Mouse (Mus musculus) limb, embryonic 14.5 days (tissue): Measurements from ENCODE around the gene Mgat2. TPM values are rescaled to one million over a fixed set of nuclear protein-coding genes. Genes with fewer than 3 reads are reported as not detected.

Experiments used
- ATAC-seq: fragments of 200-750 bp; cut with Nextera tagmentation; 2 replicates; pipeline ENCODE4 v1.8.0; 2017; ENCODE audit warnings: low read depth, moderate number of reproducible peaks, moderate TSS enrichment; ENCODE audit not compliant: low FRiP score
- DNase-seq: peaks from one replicate; pipeline ENCODE4 v3.0.0-alpha.2; 2015; ENCODE audit warnings: low spot score
- H3K27ac ChIP-seq: fragments of 300-500 bp; sonication (generic); replicated peaks from 2 replicates; pipeline ENCODE4 v1.5.1; 2014; ENCODE audit warnings: low read depth, mild to moderate bottlenecking, low read length, moderate library complexity, mixed read lengths
- H3K27me3 ChIP-seq: fragments of 300-500 bp; sonication (generic); 2 replicates; pipeline ENCODE4 v1.6.1; 2014; ENCODE audit warnings: low read length, mixed read lengths; ENCODE audit not compliant: control insufficient read depth, insufficient read depth
- H3K36me3 ChIP-seq: fragments of 300-500 bp; sonication (generic); 2 replicates; pipeline ENCODE4 v1.6.1; 2014; ENCODE audit warnings: mild to moderate bottlenecking, low read length, moderate library complexity, mixed read lengths; ENCODE audit not compliant: control insufficient read depth, insufficient read depth
- H3K4me1 ChIP-seq: fragments of 300-500 bp; sonication (generic); 2 replicates; pipeline ENCODE4 v1.6.1; 2014; ENCODE audit warnings: antibody characterized with exemption, low read length, mixed read lengths; ENCODE audit not compliant: control insufficient read depth, insufficient read depth
- H3K4me2 ChIP-seq: fragments of 300-500 bp; sonication (generic); replicated peaks from 2 replicates; pipeline ENCODE4 v1.6.1; 2014; ENCODE audit warnings: low read depth, mild to moderate bottlenecking, low read length, moderate library complexity; ENCODE audit not compliant: severe bottlenecking
- H3K4me3 ChIP-seq: fragments of 300-500 bp; sonication (generic); replicated peaks from 2 replicates; pipeline ENCODE4 v1.5.1; 2014; ENCODE audit warnings: low read length
- H3K9ac ChIP-seq: fragments of 300-500 bp; sonication (generic); 2 replicates; pipeline ENCODE4 v1.6.1; 2014; ENCODE audit warnings: mild to moderate bottlenecking, low read depth, low read length, moderate library complexity; ENCODE audit not compliant: severe bottlenecking
- H3K9me3 ChIP-seq: fragments of 300-500 bp; sonication (generic); 2 replicates; pipeline ENCODE4 v1.6.1; 2016; ENCODE audit warnings: low read length; ENCODE audit not compliant: control insufficient read depth
- POLR2A ChIP-seq: fragments of 200-500 bp; IDR thresholded peaks from 2 replicates; pipeline ENCODE4 v1.8.0; 2012; ENCODE audit warnings: inconsistent platforms, mild to moderate bottlenecking, moderate library complexity, borderline replicate concordance; ENCODE audit not compliant: insufficient read depth, insufficient read length; ENCODE audit errors: extremely low read depth
- WGBS: fragments of 180-500 bp; shearing (Covaris S2); extraction: QIAGEN DNeasy Blood & Tissue Kit; methylation state at CpG from one replicate; pipeline ENCODE4 v1.1.7; 2014; 5-methylcytosine and 5-hydroxymethylcytosine counted together
- polyA plus RNA-seq, 2 experiments: library from polyadenylated mRNA; depleted of rRNA in 1 of 2; stranded (reverse) in 1 of 2; unstranded in 1 of 2; fragments of >200 nt; fragmentation: Nextera tagmentation in 1 of 2; extraction: Ambion mirVana in 1 of 2; gene quantifications; 2 replicates each; pipeline versions ENCODE4 v1.2.1 to v1.2.3; 2012 to 2014

Gene Mgat2
- polyA plus RNA-seq, 2 experiments, result 31.0 to 59.1 TPM

GRCm38 (mm10) chr12:69150049-69150448 is 33.9 kb upstream of the Mgat2 start:
- no peaks in the 10 kb centered on the region for H3K9me3 ChIP-seq
- H3K4me1 ChIP-seq, result no peaks in the 10 kb centered on the region
- no peak overlapping the region for H3K4me2 ChIP-seq
- 50% methylated on average over 13 of the region's 13 CpGs for WGBS
- DNase-seq (no peak), ATAC-seq (no peak)
- no peak overlapping the region for H3K4me3 ChIP-seq
- no peak overlapping the region for H3K9ac ChIP-seq
- no peak overlapping the region for H3K27ac ChIP-seq
- no peaks in the 10 kb centered on the region for H3K27me3 ChIP-seq
- no peak for TF ChIP-seq POLR2A
- H3K36me3 ChIP-seq, result no peaks in the 10 kb centered on the region

GRCm38 (mm10) chr12:69155923-69156322 is 28.0 kb upstream of the Mgat2 start:
- H3K36me3 ChIP-seq, result peaks cover 27% of the 10 kb centered on the region
- no peaks in the 10 kb centered on the region for H3K9me3 ChIP-seq
- H3K27ac ChIP-seq, result no peak overlapping the region
- H3K4me2 ChIP-seq, result no peak overlapping the region
- H3K4me3 ChIP-seq, result no peak overlapping the region
- WGBS, result 80% methylated on average over 2 of the region's 2 CpGs
- no peak for DNase-seq
- no peak for TF ChIP-seq POLR2A
- no peak overlapping the region for H3K9ac ChIP-seq
- no peak for ATAC-seq
- 0 out of 2 replicates have a peak, but pooled peaks cover 3% of the 10 kb centered on the region for H3K4me1 ChIP-seq
- H3K27me3 ChIP-seq, result no peaks in the 10 kb centered on the region

- Histone ChIP-seq H3K9me3 (no peaks in the 10 kb centered on the region), H3K4me3 (no peak overlapping the region), H3K9ac (no peak overlapping the region), H3K36me3 (peaks cover 27% of the 10 kb centered on the region), H3K4me2 (no peak overlapping the region), H3K27me3 (no peaks in the 10 kb centered on the region), H3K27ac (no peak overlapping the region), H3K4me1 (0 out of 2 replicates have a peak, but pooled peaks cover 3% of the 10 kb centered on the region)
- DNase-seq, result no peak
- TF ChIP-seq POLR2A, result no peak
- no peak for ATAC-seq
- 90% methylated on average over 4 of the region's 4 CpGs for WGBS
Observed at GRCm38 (mm10) chr12:69156436-69156835, 27.5 kb upstream of the Mgat2 start.

GRCm38 (mm10) chr12:69157107-69157506 is 26.9 kb upstream of the Mgat2 start:
- Histone ChIP-seq H3K4me3 (no peak overlapping the region), H3K4me2 (no peak overlapping the region), H3K4me1 (0 out of 2 replicates have a peak, but pooled peaks cover 3% of the 10 kb centered on the region), H3K27me3 (no peaks in the 10 kb centered on the region), H3K36me3 (peaks cover 27% of the 10 kb centered on the region), H3K9me3 (no peaks in the 10 kb centered on the region), H3K9ac (no peak overlapping the region), H3K27ac (no peak overlapping the region)
- TF ChIP-seq POLR2A, result no peak
- 98% methylated on average over 2 of the region's 2 CpGs for WGBS
- ATAC-seq (no peak), DNase-seq (no peak)

GRCm38 (mm10) chr12:69158366-69158764 is 25.6 kb upstream of the Mgat2 start:
- peak overlapping the region; percentile 95 for H3K27ac ChIP-seq
- H3K9ac ChIP-seq, result peak overlapping the region; percentile 94
- H3K4me3 ChIP-seq, result peak overlapping the region; percentile 69
- no peak for DNase-seq
- H3K9me3 ChIP-seq, result no peaks in the 10 kb centered on the region
- H3K4me2 ChIP-seq, result peak overlapping the region; percentile 64
- WGBS, result 1% methylated on average over 19 of the region's 19 CpGs
- no peaks in the 10 kb centered on the region for H3K27me3 ChIP-seq
- peaks cover 27% of the 10 kb centered on the region for H3K36me3 ChIP-seq
- 0 out of 2 replicates have a peak, but pooled peaks cover 3% of the 10 kb centered on the region for H3K4me1 ChIP-seq
- ATAC-seq, result no peak
- TF ChIP-seq POLR2A, result no peak
